Mouse (Mus musculus) spleen, adult 2 months (tissue): Measurements from ENCODE around the gene Tasp1. TPM values are rescaled to one million over a fixed set of nuclear protein-coding genes. Genes with fewer than 3 reads are reported as not detected.

Experiments used
- DNase-seq, 2 experiments: peaks; one replicate each; pipeline versions ENCODE4 v3.0.0 to v3.0.0-alpha.2; 2012 to 2021; ENCODE audit warnings: low spot score in 2 of 2, low read depth in 1 of 2
- H3K27ac ChIP-seq: fragments of 200-500 bp; 2 replicates; pipeline ENCODE4 v1.5.1; 2012; ENCODE audit warnings: low read length, inconsistent platforms; ENCODE audit not compliant: insufficient read depth
- H3K27me3 ChIP-seq: fragments of 200-500 bp; 2 replicates; pipeline ENCODE4 v1.6.1; 2012; ENCODE audit warnings: mild to moderate bottlenecking, moderate library complexity, low read length, inconsistent platforms; ENCODE audit not compliant: control insufficient read depth, insufficient read depth
- H3K36me3 ChIP-seq: fragments of 200-500 bp; 2 replicates; pipeline ENCODE4 v1.6.1; 2012; ENCODE audit warnings: mild to moderate bottlenecking, low read length, inconsistent platforms; ENCODE audit not compliant: control insufficient read depth, insufficient read depth
- H3K4me1 ChIP-seq: fragments of 200-500 bp; 2 replicates; pipeline ENCODE4 v1.6.1; 2011; ENCODE audit warnings: inconsistent platforms; ENCODE audit not compliant: control insufficient read depth, insufficient read depth, insufficient read length
- H3K4me3 ChIP-seq: fragments of 200-500 bp; 2 replicates; pipeline ENCODE4 v1.5.1; 2011; ENCODE audit warnings: mild to moderate bottlenecking, inconsistent platforms; ENCODE audit not compliant: insufficient read depth, insufficient read length; ENCODE audit errors: extremely low read depth
- CTCF ChIP-seq: fragments of 200-500 bp; IDR thresholded peaks from 2 replicates; pipeline ENCODE4 v1.5.1; 2011; ENCODE audit warnings: mild to moderate bottlenecking, inconsistent platforms; ENCODE audit not compliant: insufficient read depth, insufficient read length, insufficient replicate concordance; ENCODE audit errors: extremely low read depth
- POLR2A ChIP-seq: fragments of 200-500 bp; IDR thresholded peaks from 2 replicates; pipeline ENCODE4 v1.6.1; 2011; ENCODE audit warnings: low read depth, low read length, inconsistent platforms
- WGBS: fragments of 180-500 bp; shearing (Covaris S2); methylation state at CpG from one replicate; pipeline ENCODE4 v1.1.7; 2018; 5-methylcytosine and 5-hydroxymethylcytosine counted together
- polyA plus RNA-seq: library from polyadenylated mRNA; depleted of rRNA; stranded (reverse); fragments of >200 nt; gene quantifications from 2 replicates; pipeline ENCODE4 v1.2.3, GENCODE M21; 2012

Gene Tasp1
- polyA plus RNA-seq, 1 experiment, result 2.1 TPM

DNA sequence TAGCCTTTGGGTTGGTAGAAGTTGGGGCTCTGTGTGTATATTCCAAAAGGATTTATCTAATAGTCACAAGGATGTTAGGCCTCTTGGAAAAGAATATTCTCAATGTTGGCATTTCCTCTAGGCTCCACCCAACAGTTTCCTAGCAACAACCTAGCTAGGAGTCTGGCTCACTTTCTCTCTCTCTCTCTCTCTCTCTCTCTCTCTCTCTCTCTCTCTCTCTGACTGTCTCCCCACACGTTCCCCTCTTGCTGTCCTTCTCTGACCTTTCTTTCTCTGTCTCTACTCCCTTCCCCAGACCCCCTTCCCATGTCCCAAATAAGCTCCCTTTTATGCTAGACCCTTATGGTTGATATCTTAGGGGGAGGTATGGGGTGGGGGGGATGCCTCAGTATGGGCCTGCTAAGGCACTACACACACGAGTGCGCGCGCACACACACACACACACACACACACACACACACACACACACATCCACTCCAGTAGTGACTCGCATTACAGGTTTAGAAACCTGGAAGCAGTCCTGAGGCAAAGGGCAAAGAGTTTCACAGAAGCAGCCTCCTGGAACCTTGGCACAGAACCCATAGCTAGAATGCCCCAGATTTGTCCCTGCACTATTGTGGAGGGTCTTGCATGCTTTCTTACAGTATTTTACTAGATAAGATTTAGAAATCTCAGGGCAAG lies 12.1 kb upstream of the Tasp1 start:
- no peaks in the 10 kb centered on the region for H3K27me3 ChIP-seq
- no peak for TF ChIP-seq POLR2A
- no peak for TF ChIP-seq CTCF
- no peak overlapping the region for H3K27ac ChIP-seq
- no peak for DNase-seq
- no peaks in the 10 kb centered on the region for H3K36me3 ChIP-seq
- WGBS, result 85% methylated on average over 6 of the region's 6 CpGs
- no peak overlapping the region for H3K4me3 ChIP-seq
- no peaks in the 10 kb centered on the region for H3K4me1 ChIP-seq

DNA sequence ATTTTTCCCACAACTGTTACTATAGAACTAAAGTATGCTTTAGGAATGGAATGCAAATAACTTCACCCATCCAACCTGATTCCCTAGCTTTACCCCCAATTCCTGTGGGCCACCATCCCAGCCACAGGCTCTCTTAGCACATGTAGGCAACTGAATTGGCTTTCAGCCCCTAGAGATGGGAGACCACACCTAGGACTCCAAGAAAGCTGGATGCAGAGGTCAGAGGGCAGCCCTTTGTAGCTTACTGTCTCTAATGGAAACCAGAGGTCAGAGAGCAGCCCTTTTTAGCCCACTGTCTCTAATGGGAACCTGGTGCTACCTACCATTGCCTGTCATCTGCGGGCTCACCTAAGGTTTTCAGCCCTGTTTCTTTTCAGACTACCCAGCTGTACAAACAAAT lies 10.9 kb upstream of the Tasp1 start:
- H3K36me3 ChIP-seq, result no peaks in the 10 kb centered on the region
- no peak overlapping the region for H3K4me3 ChIP-seq
- H3K27me3 ChIP-seq, result no peaks in the 10 kb centered on the region
- WGBS, result 64% methylated on average over 1 of the region's 1 CpGs
- no peaks in the 10 kb centered on the region for H3K4me1 ChIP-seq
- TF ChIP-seq POLR2A (no peak), CTCF (no peak)
- no peak overlapping the region for H3K27ac ChIP-seq
- DNase-seq, result no peak

DNA sequence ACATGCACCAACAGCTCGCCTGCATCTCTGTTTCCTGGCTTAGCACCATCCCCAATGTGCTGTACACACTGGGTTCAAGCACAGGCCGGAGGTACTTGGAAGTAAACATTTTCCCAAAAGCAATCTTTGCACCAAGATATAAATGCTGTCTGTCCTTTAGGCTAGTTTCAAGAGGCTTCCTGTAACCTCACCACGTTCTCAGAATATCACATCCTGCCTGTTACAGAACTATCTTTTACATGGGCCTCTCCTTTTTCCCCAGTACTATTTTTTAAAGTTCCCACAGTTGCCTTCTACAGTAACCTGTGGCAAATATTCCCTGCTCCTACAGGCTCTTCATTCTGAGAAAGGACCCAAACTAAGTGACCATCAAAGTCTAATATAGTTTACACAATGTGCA lies 8.5 kb upstream of the Tasp1 start:
- Histone ChIP-seq H3K27me3 (no peaks in the 10 kb centered on the region), H3K4me1 (no peaks in the 10 kb centered on the region), H3K36me3 (no peaks in the 10 kb centered on the region), H3K4me3 (no peak overlapping the region), H3K27ac (no peak overlapping the region)
- TF ChIP-seq CTCF, result no peak
- TF ChIP-seq POLR2A, result no peak
- no peak for DNase-seq
- 67% methylated on average over 3 of the region's 3 CpGs for WGBS

DNA sequence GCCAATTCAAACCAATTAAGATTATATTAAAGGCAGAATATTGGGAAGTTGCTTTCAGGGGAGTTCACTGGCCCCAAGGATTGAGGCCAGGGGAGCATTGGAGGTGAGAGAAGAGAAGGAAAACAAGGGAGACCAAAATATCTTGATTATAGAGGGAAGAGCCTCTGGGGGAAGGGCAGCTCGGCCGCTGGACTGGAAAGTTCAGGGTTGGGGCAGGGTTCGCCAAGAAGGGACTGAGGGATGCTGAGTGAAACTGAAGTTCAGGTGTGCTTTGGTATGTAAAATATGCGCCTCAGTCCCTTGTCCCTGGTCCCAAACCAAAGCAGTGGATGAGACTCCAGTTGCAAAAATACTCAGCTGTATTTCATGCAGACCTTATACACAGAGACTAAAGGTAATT lies 911 bp upstream of the Tasp1 start:
- no peak for DNase-seq
- H3K4me1 ChIP-seq, result peaks cover 2% of the 10 kb centered on the region; the same call in 1 of the 2 replicates
- no peak overlapping the region for H3K4me3 ChIP-seq

DNA sequence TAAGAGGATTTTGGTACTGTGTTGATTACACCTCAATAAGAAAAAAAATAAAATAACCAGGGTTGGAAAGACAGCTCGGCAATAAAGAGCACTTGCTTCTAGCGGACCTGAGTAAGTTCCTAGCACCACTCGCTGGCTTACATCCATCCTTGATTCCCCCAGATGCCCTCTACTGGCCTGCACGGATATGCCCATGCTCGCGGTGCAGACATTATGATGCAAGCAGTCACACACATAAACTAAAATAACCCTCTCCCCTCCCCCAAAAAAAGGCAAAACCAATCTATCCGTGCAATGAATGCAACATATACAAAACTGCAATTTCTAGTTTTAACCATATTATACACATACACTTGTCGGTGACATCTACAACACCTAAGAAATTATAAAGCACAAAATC lies 929 bp downstream of the Tasp1 start:
- no peak overlapping the region for H3K27ac ChIP-seq
- no peaks in the 10 kb centered on the region for H3K36me3 ChIP-seq
- DNase-seq, result no peak
- no peaks in the 10 kb centered on the region for H3K27me3 ChIP-seq
- 88% methylated on average over 8 of the region's 8 CpGs for WGBS
- H3K4me3 ChIP-seq, result no peak overlapping the region
- TF ChIP-seq POLR2A (no peak), CTCF (no peak)
- H3K4me1 ChIP-seq, result peaks cover 2% of the 10 kb centered on the region; the same call in 1 of the 2 replicates

More for the DNA sequence above, 911 bp upstream of the Tasp1 start:
- WGBS, result 89% methylated on average over 4 of the region's 4 CpGs
- TF ChIP-seq CTCF (no peak), POLR2A (no peak)
- Histone ChIP-seq H3K36me3 (no peaks in the 10 kb centered on the region), H3K27ac (no peak overlapping the region), H3K27me3 (no peaks in the 10 kb centered on the region)

DNA sequence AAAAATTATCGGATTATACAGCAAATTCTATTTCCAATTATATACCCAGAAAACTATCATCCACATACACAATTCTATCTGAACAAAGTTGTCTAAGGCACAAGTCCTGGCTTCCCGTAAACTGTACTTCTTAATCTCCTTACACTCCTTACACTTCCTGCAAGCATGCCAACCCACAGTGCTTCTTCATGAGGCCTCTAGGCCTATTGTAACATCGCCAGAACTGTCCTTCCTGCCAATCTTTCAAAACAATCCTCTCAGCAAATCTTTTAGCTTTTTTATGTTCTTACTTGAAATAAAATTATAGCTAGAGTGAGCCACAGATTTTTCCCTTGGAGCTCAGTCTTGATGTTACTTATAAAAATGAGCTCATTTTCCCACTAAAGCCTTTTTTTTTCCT lies 5.1 kb downstream of the Tasp1 start:
- no peak for TF ChIP-seq CTCF
- no peak for TF ChIP-seq POLR2A
- no peak overlapping the region for H3K4me3 ChIP-seq
- no peaks in the 10 kb centered on the region for H3K27me3 ChIP-seq
- DNase-seq, result no peak
- H3K4me1 ChIP-seq, result peaks cover 2% of the 10 kb centered on the region
- WGBS, result 80% methylated on average over 3 of the region's 3 CpGs
- H3K27ac ChIP-seq, result no peak overlapping the region
- peaks cover 1% of the 10 kb centered on the region; the same call in 1 of the 2 replicates for H3K36me3 ChIP-seq
